Mouse (Mus musculus) erythroblast, embryonic 14.5 days (primary cell): ENCODE data around the gene Mga.

Experiments used
- GATA1 ChIP-seq: IDR thresholded peaks from 2 replicates; pipeline ENCODE4 v1.6.1; 2012; ENCODE audit warnings: low read length, inconsistent platforms, mixed read lengths
- TAL1 ChIP-seq: IDR thresholded peaks from 3 replicates; pipeline ENCODE4 v1.6.1; 2012; ENCODE audit warnings: low read length, inconsistent platforms, mixed read lengths

- TF ChIP-seq GATA1: no peak
- no peak for TF ChIP-seq TAL1
Observed at GRCm38 (mm10) chr2:119872371-119873104, 24.5 kb upstream of the Mga start.
